Mouse (Mus musculus) small intestine, adult 2 months (tissue): Measurements from ENCODE around the gene Ess2. TPM values are rescaled to one million over a fixed set of nuclear protein-coding genes. Genes with fewer than 3 reads are reported as not detected.

Experiments
- H3K27ac ChIP-seq: fragments of 200-500 bp; 2 replicates; pipeline ENCODE4 v1.5.1; 2012; ENCODE audit warnings: low read depth, low read length, control low read depth, inconsistent platforms; ENCODE audit not compliant: insufficient read depth
- H3K27me3 ChIP-seq: fragments of 200-500 bp; 2 replicates; pipeline ENCODE4 v1.6.1; 2012; ENCODE audit warnings: mild to moderate bottlenecking, moderate library complexity, low read length, inconsistent platforms; ENCODE audit not compliant: control insufficient read depth, insufficient read depth
- H3K36me3 ChIP-seq: fragments of 200-500 bp; 2 replicates; pipeline ENCODE4 v1.6.1; 2012; ENCODE audit warnings: mild to moderate bottlenecking, low read length, control low read depth, inconsistent platforms; ENCODE audit not compliant: control insufficient read depth, insufficient read depth
- H3K4me1 ChIP-seq: fragments of 200-500 bp; 2 replicates; pipeline ENCODE4 v1.6.1; 2012; ENCODE audit warnings: low read length, inconsistent platforms, mixed read lengths; ENCODE audit not compliant: control insufficient read depth, insufficient read depth, insufficient read length
- H3K4me3 ChIP-seq: fragments of 200-500 bp; 2 replicates; pipeline ENCODE4 v1.5.1; 2012; ENCODE audit warnings: low read depth, mild to moderate bottlenecking, control low read depth, inconsistent platforms, low read length, moderate library complexity
- CTCF ChIP-seq: fragments of 200-500 bp; IDR thresholded peaks from 2 replicates; pipeline ENCODE4 v1.5.1; 2012; ENCODE audit warnings: low read depth, mild to moderate bottlenecking, control low read depth, inconsistent platforms, low read length, moderate library complexity, mixed read lengths; ENCODE audit not compliant: insufficient replicate concordance, insufficient read length; ENCODE audit errors: extremely low read depth
- POLR2A ChIP-seq: fragments of 200-500 bp; IDR thresholded peaks from 2 replicates; pipeline ENCODE4 v1.6.1; 2012; ENCODE audit warnings: low read depth, mild to moderate bottlenecking, control low read depth, inconsistent platforms, low read length, moderate library complexity
- WGBS: fragments of 180-500 bp; shearing (Covaris S2); methylation state at CpG from one replicate; pipeline ENCODE4 v1.1.7; 2018; 5-methylcytosine and 5-hydroxymethylcytosine counted together
- polyA plus RNA-seq: library from polyadenylated mRNA; depleted of rRNA; stranded (reverse); fragments of >200 nt; gene quantifications from 2 replicates; pipeline ENCODE4 v1.2.3, GENCODE M21; 2012

Ess2 gene
- polyA plus RNA-seq, 1 experiment: 15.8 TPM

GRCm38 (mm10) chr16:17875174-17875573 is 36.0 kb downstream of the Ess2 start:
- TF ChIP-seq CTCF (no peak), POLR2A (no peak)
- Histone ChIP-seq H3K4me1 (peaks cover 22% of the 10 kb centered on the region), H3K4me3 (no peak overlapping the region), H3K27me3 (no peaks in the 10 kb centered on the region), H3K36me3 (peaks cover 1% of the 10 kb centered on the region; the same call in 1 of the 2 replicates), H3K27ac (no peak overlapping the region)
- 44% methylated on average over 4 of the region's 4 CpGs for WGBS

- Histone ChIP-seq H3K27me3 (no peaks in the 10 kb centered on the region), H3K4me1 (peaks cover 31% of the 10 kb centered on the region), H3K27ac (no peak overlapping the region), H3K4me3 (no peak overlapping the region), H3K36me3 (peaks cover 1% of the 10 kb centered on the region; the same call in 1 of the 2 replicates)
- 88% methylated on average over 4 of the region's 4 CpGs for WGBS
- TF ChIP-seq POLR2A: no peak
Measured at GRCm38 (mm10) chr16:17872995-17873394, 38.2 kb downstream of the Ess2 start.

DNA sequence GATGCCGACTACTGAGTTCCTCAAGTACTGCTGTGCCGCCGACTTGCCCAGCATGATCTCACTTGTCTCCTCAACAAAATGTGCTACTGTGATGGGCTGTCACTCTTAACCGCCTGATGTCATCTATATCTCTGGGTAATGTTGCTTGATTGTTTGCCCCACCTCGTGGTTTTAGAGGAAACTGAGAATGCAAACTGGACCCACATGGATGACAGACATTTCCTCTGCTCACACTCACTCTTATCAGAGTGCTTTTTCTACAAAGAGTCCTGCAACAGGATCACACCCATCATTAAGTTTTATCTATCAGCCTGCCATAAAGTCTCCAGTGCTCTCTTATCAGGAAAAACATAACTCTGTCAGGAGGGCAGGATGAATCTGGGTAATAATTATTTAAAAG is 39.9 kb downstream of the Ess2 start:
- H3K27ac ChIP-seq: no peak overlapping the region
- 39% methylated on average over 5 of the region's 5 CpGs for WGBS
- no peaks in the 10 kb centered on the region for H3K27me3 ChIP-seq
- TF ChIP-seq CTCF (no peak), POLR2A (no peak)
- H3K4me3 ChIP-seq: no peak overlapping the region
- peaks cover 33% of the 10 kb centered on the region for H3K4me1 ChIP-seq
- H3K36me3 ChIP-seq: peaks cover 4% of the 10 kb centered on the region; the same call in 1 of the 2 replicates

GRCm38 (mm10) chr16:17865770-17866169 is 45.4 kb downstream of the Ess2 start:
- WGBS: 24% methylated on average over 6 of the region's 6 CpGs
- H3K27ac ChIP-seq: no peak overlapping the region
- no peaks in the 10 kb centered on the region for H3K27me3 ChIP-seq
- H3K36me3 ChIP-seq: peaks cover 5% of the 10 kb centered on the region; the same call in 1 of the 2 replicates
- TF ChIP-seq CTCF (no peak), POLR2A (no peak)
- H3K4me1 ChIP-seq: peaks cover 19% of the 10 kb centered on the region
- H3K4me3 ChIP-seq: no peak overlapping the region

DNA sequence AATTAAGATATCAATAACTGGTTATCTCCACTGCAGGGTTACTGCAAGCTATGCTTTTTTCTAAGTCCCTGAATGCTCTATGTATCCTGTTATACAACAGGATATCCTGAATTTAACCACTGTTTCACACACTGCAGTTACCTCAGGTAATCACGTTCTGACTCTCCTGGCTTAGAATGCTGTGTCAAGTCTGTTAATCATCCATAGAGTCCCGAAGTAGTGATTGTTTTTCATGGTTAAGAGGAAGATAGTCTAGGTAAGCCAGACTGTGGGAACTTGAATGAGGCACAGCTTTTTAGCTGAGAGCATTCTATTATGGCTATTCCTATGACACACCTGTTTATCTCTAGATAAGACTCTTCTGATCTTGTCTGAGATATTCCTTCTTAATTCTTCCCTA is 45.9 kb downstream of the Ess2 start:
- H3K4me1 ChIP-seq: peaks cover 18% of the 10 kb centered on the region
- H3K4me3 ChIP-seq: no peak overlapping the region
- whole genome bisulfite sequencing: 23% methylated on average over 2 of the region's 2 CpGs
- TF ChIP-seq CTCF: no peak
- no peak for TF ChIP-seq POLR2A
- no peaks in the 10 kb centered on the region for H3K27me3 ChIP-seq
- H3K27ac ChIP-seq: no peak overlapping the region
- peaks cover 5% of the 10 kb centered on the region; the same call in 1 of the 2 replicates for H3K36me3 ChIP-seq

DNA sequence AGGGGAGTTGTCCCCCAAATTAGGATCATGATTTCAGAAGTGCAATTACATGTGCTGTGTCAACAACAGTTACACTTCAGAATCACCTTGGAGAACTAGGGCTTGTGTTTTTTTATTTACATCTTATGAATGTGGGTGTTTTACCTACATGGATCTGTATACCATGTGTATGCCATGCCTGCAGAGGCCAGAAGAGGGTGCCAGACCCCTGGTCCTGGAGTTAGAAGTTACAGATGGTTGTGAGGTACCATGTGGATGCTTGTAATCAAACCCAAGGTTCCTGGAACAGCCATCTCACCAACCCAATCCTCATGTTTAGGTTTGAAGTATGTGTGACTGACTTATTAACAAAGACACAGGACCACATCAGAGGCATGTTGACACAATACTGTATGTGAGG is 52.6 kb downstream of the Ess2 start:
- no peaks in the 10 kb centered on the region for H3K4me1 ChIP-seq
- no peak overlapping the region for H3K27ac ChIP-seq
- no peaks in the 10 kb centered on the region for H3K27me3 ChIP-seq
- TF ChIP-seq POLR2A: no peak
- peak; percentile 63; the same call in 1 of the 2 replicates for TF ChIP-seq CTCF
- H3K36me3 ChIP-seq: peaks cover 48% of the 10 kb centered on the region
- H3K4me3 ChIP-seq: no peak overlapping the region

- Histone ChIP-seq H3K4me3 (no peak overlapping the region), H3K27ac (no peak overlapping the region), H3K4me1 (no peaks in the 10 kb centered on the region), H3K36me3 (peaks cover 52% of the 10 kb centered on the region), H3K27me3 (no peaks in the 10 kb centered on the region)
- 82% methylated on average over 7 of the region's 7 CpGs for WGBS
- TF ChIP-seq POLR2A (no peak), CTCF (no peak)
Measured at GRCm38 (mm10) chr16:17857157-17857556, 54.0 kb downstream of the Ess2 start.

DNA sequence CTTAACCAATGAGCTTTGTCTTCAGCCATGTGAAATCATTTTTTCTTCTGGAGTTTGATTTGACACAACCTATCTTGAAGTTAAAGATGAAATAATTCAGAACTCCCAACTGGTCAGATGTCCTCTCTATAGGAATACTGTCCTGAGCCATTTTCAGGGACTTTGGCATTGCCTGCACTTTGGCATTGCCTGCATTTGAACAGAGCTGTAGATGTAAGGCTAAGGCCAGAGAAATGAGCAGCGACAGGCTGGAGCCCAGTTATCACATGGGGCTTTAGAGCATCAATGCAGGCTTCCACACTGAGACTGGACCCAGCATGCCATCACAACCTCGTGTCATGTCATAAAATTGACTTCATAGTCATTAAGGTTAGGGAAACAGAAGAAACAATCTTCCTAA is 57.9 kb downstream of the Ess2 start:
- H3K4me3 ChIP-seq: no peak overlapping the region
- no peaks in the 10 kb centered on the region for H3K4me1 ChIP-seq
- TF ChIP-seq CTCF: no peak
- H3K36me3 ChIP-seq: peaks cover 67% of the 10 kb centered on the region
- no peaks in the 10 kb centered on the region for H3K27me3 ChIP-seq
- 79% methylated on average over 2 of the region's 2 CpGs for WGBS
- H3K27ac ChIP-seq: no peak overlapping the region
